Mouse (Mus musculus): ENCODE data around the gene Rft1. TPM values are rescaled to one million over a fixed set of nuclear protein-coding genes. Genes with fewer than 3 reads are reported as not detected.

Gene Rft1
- total RNA-seq (2012; rRNA removed), result 15.7 and 22.4 TPM in 2 replicates

- Histone ChIP-seq H3K36me3 (ENCODE audit: control insufficient read depth, insufficient read depth, low read length, poor library complexity, severe bottlenecking) (peaks cover 4% of the 10 kb centered on the region; the same call in 1 of the 2 replicates), H3K9ac (ENCODE audit: insufficient read depth, low read depth, low read length, poor library complexity, severe bottlenecking) (peak within 1 kb of the TSS; percentile 99), H3K4me3 (ENCODE audit: insufficient read depth in 1 of 2, low read depth in 1 of 2, low read length in 2 of 2, poor library complexity in 1 of 2, severe bottlenecking in 1 of 2) (peak within 1 kb of the TSS; percentile 90 to 97), H3K4me1 (ENCODE audit: control insufficient read depth in 2 of 2, insufficient read depth in 2 of 2, low read length in 2 of 2, poor library complexity in 1 of 2) (peaks cover 6 to 8% of the 10 kb centered on the region in 2 experiments; a peak in 3 of 4 replicates), H3K27ac (ENCODE audit: insufficient read depth, low read depth, low read length, poor library complexity, severe bottlenecking) (peak within 1 kb of the TSS; percentile 61), H3K9me3 (ENCODE audit: control insufficient read depth, insufficient read depth, low read depth, low read length) (no peaks in the 10 kb centered on the region)
- peak; percentile 81 for TF ChIP-seq HCFC1 (IDR thresholded peaks at IDR 0.05; ENCODE audit: borderline replicate concordance, insufficient read depth, low read length)
- TF ChIP-seq ZNF384 (IDR thresholded peaks at IDR 0.05; ENCODE audit: low read depth, low read length), result peak; percentile 87
- no peak for TF ChIP-seq CHD2 (IDR thresholded peaks at IDR 0.05; ENCODE audit: low read depth, low read length)
- in situ Hi-C loops (cut with MboI; ENCODE audit: low sequenced_read_pairs in 2 of 2, unreplicated experiment in 2 of 2), result no loop called here
- DNase-seq (ENCODE audit: low read depth, low spot score), result peak; percentile 91
Observed at GRCm38 (mm10) chr14:30653943-30654659, at the start of gene Rft1. Gene Rft1 (plus strand): TSS chr14:30654360.

GRCm38 (mm10) chr14:30606817-30607216 is 47.3 kb upstream of the Rft1 start:
- 0 out of 2 replicates have a peak overlapping the region, but pooled peaks have one; percentile 23 for H3K9ac ChIP-seq (ENCODE audit: insufficient read depth, low read depth, low read length, poor library complexity, severe bottlenecking)
- in situ Hi-C loops (cut with MboI; ENCODE audit: low sequenced_read_pairs in 2 of 2, unreplicated experiment in 2 of 2), result no loop called here
- DNase-seq (ENCODE audit: low read depth, low spot score), result no peak
- no peak for TF ChIP-seq ZC3H11A (IDR thresholded peaks at IDR 0.05; ENCODE audit: borderline replicate concordance, low read depth, low read length)
- TF ChIP-seq ZNF384 (IDR thresholded peaks at IDR 0.05; ENCODE audit: low read depth, low read length), result no peak
- no peak for TF ChIP-seq CHD2 (IDR thresholded peaks at IDR 0.05; ENCODE audit: low read depth, low read length)
- no peak for TF ChIP-seq HCFC1 (IDR thresholded peaks at IDR 0.05; ENCODE audit: borderline replicate concordance, insufficient read depth, low read length)
- TF ChIP-seq MAFK (IDR thresholded peaks at IDR 0.05; ENCODE audit: insufficient read depth, low read depth, low read length), result no peak
- peaks cover 1 to 19% of the 10 kb centered on the region in 2 experiments; a peak in 3 of 4 replicates for H3K4me1 ChIP-seq (ENCODE audit: control insufficient read depth in 2 of 2, insufficient read depth in 2 of 2, low read length in 2 of 2, poor library complexity in 1 of 2)
- peak overlapping the region; percentile 27; the same call in 1 of the 2 replicates for H3K27ac ChIP-seq (ENCODE audit: insufficient read depth, low read depth, low read length, poor library complexity, severe bottlenecking)
- H3K36me3 ChIP-seq (ENCODE audit: control insufficient read depth, insufficient read depth, low read length, poor library complexity, severe bottlenecking), result peaks cover 5% of the 10 kb centered on the region; the same call in 1 of the 2 replicates
- no peaks in the 10 kb centered on the region for H3K9me3 ChIP-seq (ENCODE audit: control insufficient read depth, insufficient read depth, low read depth, low read length)
- H3K4me3 ChIP-seq (ENCODE audit: insufficient read depth in 1 of 2, low read depth in 1 of 2, low read length in 2 of 2, poor library complexity in 1 of 2, severe bottlenecking in 1 of 2), result no peak overlapping the region; a peak in 1 of 4 replicates

GRCm38 (mm10) chr14:30607696-30608095 is 46.5 kb upstream of the Rft1 start:
- TF ChIP-seq ZC3H11A (IDR thresholded peaks at IDR 0.05; ENCODE audit: borderline replicate concordance, low read depth, low read length) (no peak), CHD2 (IDR thresholded peaks at IDR 0.05; ENCODE audit: low read depth, low read length) (no peak), MAFK (IDR thresholded peaks at IDR 0.05; ENCODE audit: insufficient read depth, low read depth, low read length) (no peak), ZNF384 (IDR thresholded peaks at IDR 0.05; ENCODE audit: low read depth, low read length) (no peak), HCFC1 (IDR thresholded peaks at IDR 0.05; ENCODE audit: borderline replicate concordance, insufficient read depth, low read length) (no peak)
- Histone ChIP-seq H3K9ac (ENCODE audit: insufficient read depth, low read depth, low read length, poor library complexity, severe bottlenecking) (no peak overlapping the region), H3K27ac (ENCODE audit: insufficient read depth, low read depth, low read length, poor library complexity, severe bottlenecking) (peak overlapping the region; percentile 27; the same call in 1 of the 2 replicates), H3K4me3 (ENCODE audit: insufficient read depth in 1 of 2, low read depth in 1 of 2, low read length in 2 of 2, poor library complexity in 1 of 2, severe bottlenecking in 1 of 2) (no peak overlapping the region), H3K9me3 (ENCODE audit: control insufficient read depth, insufficient read depth, low read depth, low read length) (no peaks in the 10 kb centered on the region), H3K4me1 (ENCODE audit: control insufficient read depth in 2 of 2, insufficient read depth in 2 of 2, low read length in 2 of 2, poor library complexity in 1 of 2) (peaks cover 4 to 23% of the 10 kb centered on the region in 2 experiments; a peak in 3 of 4 replicates), H3K36me3 (ENCODE audit: control insufficient read depth, insufficient read depth, low read length, poor library complexity, severe bottlenecking) (peaks cover 5% of the 10 kb centered on the region; the same call in 1 of the 2 replicates)
- in situ Hi-C loops (cut with MboI; ENCODE audit: low sequenced_read_pairs in 2 of 2, unreplicated experiment in 2 of 2), result no loop called here
- DNase-seq (ENCODE audit: low read depth, low spot score), result no peak

- no peak overlapping the region for H3K4me3 ChIP-seq (ENCODE audit: insufficient read depth in 1 of 2, low read depth in 1 of 2, low read length in 2 of 2, poor library complexity in 1 of 2, severe bottlenecking in 1 of 2)
- TF ChIP-seq CHD2 (IDR thresholded peaks at IDR 0.05; ENCODE audit: low read depth, low read length), result no peak
- no peak for TF ChIP-seq ZC3H11A (IDR thresholded peaks at IDR 0.05; ENCODE audit: borderline replicate concordance, low read depth, low read length)
- TF ChIP-seq ZNF384 (IDR thresholded peaks at IDR 0.05; ENCODE audit: low read depth, low read length), result no peak
- no peak for TF ChIP-seq MAFK (IDR thresholded peaks at IDR 0.05; ENCODE audit: insufficient read depth, low read depth, low read length)
- TF ChIP-seq HCFC1 (IDR thresholded peaks at IDR 0.05; ENCODE audit: borderline replicate concordance, insufficient read depth, low read length), result no peak
- peaks cover 5% of the 10 kb centered on the region; the same call in 1 of the 2 replicates for H3K36me3 ChIP-seq (ENCODE audit: control insufficient read depth, insufficient read depth, low read length, poor library complexity, severe bottlenecking)
- H3K27ac ChIP-seq (ENCODE audit: insufficient read depth, low read depth, low read length, poor library complexity, severe bottlenecking), result no peak overlapping the region
- H3K9me3 ChIP-seq (ENCODE audit: control insufficient read depth, insufficient read depth, low read depth, low read length), result no peaks in the 10 kb centered on the region
- H3K9ac ChIP-seq (ENCODE audit: insufficient read depth, low read depth, low read length, poor library complexity, severe bottlenecking), result no peak overlapping the region
- DNase-seq (ENCODE audit: low read depth, low spot score), result no peak
- peaks cover 4 to 23% of the 10 kb centered on the region in 2 experiments; a peak in 3 of 4 replicates for H3K4me1 ChIP-seq (ENCODE audit: control insufficient read depth in 2 of 2, insufficient read depth in 2 of 2, low read length in 2 of 2, poor library complexity in 1 of 2)
- in situ Hi-C loops (cut with MboI; ENCODE audit: low sequenced_read_pairs in 2 of 2, unreplicated experiment in 2 of 2), result no loop called here
Observed at GRCm38 (mm10) chr14:30608176-30608575, 46.0 kb upstream of the Rft1 start.

Measured in ES-E14 (cell line).